Mouse (Mus musculus): ENCODE results near the gene Ncbp3.
A peak's percentile ranks its signal among the peaks of the same experiment; 100 is the strongest.

The Ncbp3 gene

GRCm38 (mm10) chr11:73047542-73047996, at the start of gene Ncbp3:
Gene Ncbp3, plus strand, starts transcription at chr11:73047783.
- DNase-seq (ENCODE audit: inconsistent age in 2 of 2, low spot score in 1 of 2) = peak; percentile 95 to 99

GRCm38 (mm10) chr11:72998771-72999170, 48.8 kb upstream of the Ncbp3 start, which contains the start of gene P2rx1:
Gene P2rx1, plus strand, starts transcription at chr11:72999103.
- no peak for DNase-seq (ENCODE audit: inconsistent age in 2 of 2, low spot score in 1 of 2)

GRCm38 (mm10) chr11:73001029-73001428, 46.6 kb upstream of the Ncbp3 start:
- peak; percentile 72 to 88 for DNase-seq (ENCODE audit: inconsistent age in 2 of 2, low spot score in 1 of 2)

- DNase-seq (ENCODE audit: inconsistent age in 2 of 2, low spot score in 1 of 2) = peak; percentile 69 to 86
Observed at GRCm38 (mm10) chr11:73006377-73006776, 41.2 kb upstream of the Ncbp3 start.

GRCm38 (mm10) chr11:73007113-73007512, 40.5 kb upstream of the Ncbp3 start:
- DNase-seq (ENCODE audit: inconsistent age in 2 of 2, low spot score in 1 of 2) = peak in 1 of 2 experiments; percentile 51

GRCm38 (mm10) chr11:73007698-73008481, 39.7 kb upstream of the Ncbp3 start:
- DNase-seq (ENCODE audit: inconsistent age in 2 of 2, low spot score in 1 of 2) = peak; percentile 65 to 86

GRCm38 (mm10) chr11:73008826-73009225, 38.8 kb upstream of the Ncbp3 start:
- no peak for DNase-seq (ENCODE audit: inconsistent age in 2 of 2, low spot score in 1 of 2)

GRCm38 (mm10) chr11:73009531-73010274, 37.9 kb upstream of the Ncbp3 start:
- no peak for DNase-seq (ENCODE audit: inconsistent age in 2 of 2, low spot score in 1 of 2)

GRCm38 (mm10) chr11:73013981-73014380, 33.6 kb upstream of the Ncbp3 start:
- DNase-seq (ENCODE audit: inconsistent age in 2 of 2, low spot score in 1 of 2) = peak; percentile 70 to 71

GRCm38 (mm10) chr11:73014831-73015344, 32.7 kb upstream of the Ncbp3 start:
- DNase-seq (ENCODE audit: inconsistent age in 2 of 2, low spot score in 1 of 2) = peak in 1 of 2 experiments; percentile 56

- DNase-seq (ENCODE audit: inconsistent age in 2 of 2, low spot score in 1 of 2) = peak; percentile 75 to 83
Observed at GRCm38 (mm10) chr11:73015391-73016102, 32.0 kb upstream of the Ncbp3 start.

- peak in 1 of 2 experiments; percentile 73 for DNase-seq (ENCODE audit: inconsistent age in 2 of 2, low spot score in 1 of 2)
Observed at GRCm38 (mm10) chr11:73016103-73016420, 31.5 kb upstream of the Ncbp3 start.

- DNase-seq (ENCODE audit: inconsistent age in 2 of 2, low spot score in 1 of 2) = peak; percentile 97
Observed at GRCm38 (mm10) chr11:73018471-73019146, 29.0 kb upstream of the Ncbp3 start, which contains the start of gene Camkk1. Gene Camkk1, plus strand, starts transcription at chr11:73019008.

GRCm38 (mm10) chr11:73019147-73019795, 28.3 kb upstream of the Ncbp3 start:
- DNase-seq (ENCODE audit: inconsistent age in 2 of 2, low spot score in 1 of 2) = peak; percentile 73 to 74

GRCm38 (mm10) chr11:73020953-73021800, 26.4 kb upstream of the Ncbp3 start:
- peak; percentile 80 to 86 for DNase-seq (ENCODE audit: inconsistent age in 2 of 2, low spot score in 1 of 2)

- peak; percentile 77 to 82 for DNase-seq (ENCODE audit: inconsistent age in 2 of 2, low spot score in 1 of 2)
Observed at GRCm38 (mm10) chr11:73023099-73023498, 24.5 kb upstream of the Ncbp3 start.

GRCm38 (mm10) chr11:73023827-73024226, 23.8 kb upstream of the Ncbp3 start:
- no peak for DNase-seq (ENCODE audit: inconsistent age in 2 of 2, low spot score in 1 of 2)

GRCm38 (mm10) chr11:73024236-73024904, 23.2 kb upstream of the Ncbp3 start:
- peak in 1 of 2 experiments; percentile 50 for DNase-seq (ENCODE audit: inconsistent age in 2 of 2, low spot score in 1 of 2)
